Mouse (Mus musculus) hematopoietic stem cell, adult 5-6 weeks (primary cell): ENCODE results near the gene Bhlhe40. TPM values are rescaled to one million over a fixed set of nuclear protein-coding genes. Genes with fewer than 3 reads are reported as not detected.

Experiments used
- ATAC-seq, 2 experiments: fragments of 125-278 bp in 1 of 2; replicated peaks in 1 of 2; 2 replicates each; pipeline ENCODE4 v1.8.0; 2016 to 2017; ENCODE audit warnings: inconsistent platforms in 2 of 2, mild to moderate bottlenecking in 2 of 2, moderate number of reproducible peaks in 2 of 2, low read depth in 1 of 2, moderate TSS enrichment in 1 of 2; ENCODE audit not compliant: low FRiP score in 2 of 2, poor library complexity in 2 of 2, severe bottlenecking in 2 of 2, insufficient read depth in 1 of 2, low TSS enrichment in 1 of 2
- total RNA-seq: library from RNA; stranded (forward); fragments of 172-1452, 232-1000 nt; gene quantifications from 2 replicates; pipeline ENCODE4 v1.2.3, GENCODE M21; 2017

Bhlhe40 gene
- 21.6 and 29.8 TPM in 2 replicates for total RNA-seq

GRCm38 (mm10) chr6:108660206-108660877 is at the start of gene Bhlhe40:
TSS of gene Bhlhe40 (plus strand) at chr6:108660629.
- peak; percentile 65 to 71 for ATAC-seq

DNA sequence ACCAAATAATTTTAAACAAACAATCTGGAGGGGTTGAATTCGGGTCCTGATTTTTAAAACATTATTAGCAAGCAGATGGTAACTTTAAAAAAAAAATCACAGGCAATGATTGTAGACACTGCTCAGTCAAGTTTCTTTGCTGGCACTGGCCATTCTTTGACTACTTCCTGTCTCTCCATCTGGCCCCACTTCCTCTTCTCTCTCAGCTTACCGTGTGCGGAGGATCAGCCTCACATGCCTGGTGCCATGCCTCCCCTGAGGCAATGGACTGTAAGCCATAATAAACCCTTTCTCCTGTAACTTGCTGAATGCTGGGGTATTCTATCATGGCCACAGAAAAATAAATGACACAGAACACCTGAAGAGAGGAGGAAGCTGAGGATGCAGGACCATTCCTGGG is 48.8 kb upstream of the Bhlhe40 start:
- ATAC-seq: peak; percentile 67 to 68; a peak in 3 of 4 replicates

GRCm38 (mm10) chr6:108618025-108618424 is 42.4 kb upstream of the Bhlhe40 start:
- ATAC-seq: peak in 1 of 2 experiments; percentile 68; a peak in 1 of 4 replicates

DNA sequence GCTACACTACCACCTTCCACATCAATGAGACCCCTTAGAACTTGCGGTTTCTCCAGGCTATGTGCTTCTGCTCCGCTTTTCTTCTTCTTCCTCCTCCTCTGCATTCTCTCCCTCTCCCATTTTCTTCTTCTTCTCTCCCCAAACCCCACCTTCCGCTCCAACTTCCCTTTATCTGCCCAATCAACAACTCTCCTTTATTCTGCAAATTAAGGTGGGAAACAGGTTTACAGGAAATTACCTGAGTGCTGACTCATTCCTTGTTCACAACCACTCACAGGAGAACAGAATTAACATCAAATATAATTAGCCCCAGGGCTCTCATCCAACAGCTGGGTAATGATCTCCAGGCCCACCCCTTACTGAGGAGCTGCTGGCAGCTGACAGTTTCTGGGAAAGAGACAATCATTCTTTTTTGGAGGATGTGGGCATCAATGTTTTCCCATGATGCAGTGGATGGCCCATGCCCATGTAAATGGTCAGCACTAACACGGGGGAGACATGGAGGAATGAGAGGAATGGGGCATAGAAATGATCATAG is 37.3 kb upstream of the Bhlhe40 start:
- no peak for ATAC-seq

- ATAC-seq: peak; percentile 27 to 29; a peak in 2 of 4 replicates
Measured at GRCm38 (mm10) chr6:108624915-108625314, 35.5 kb upstream of the Bhlhe40 start.

DNA sequence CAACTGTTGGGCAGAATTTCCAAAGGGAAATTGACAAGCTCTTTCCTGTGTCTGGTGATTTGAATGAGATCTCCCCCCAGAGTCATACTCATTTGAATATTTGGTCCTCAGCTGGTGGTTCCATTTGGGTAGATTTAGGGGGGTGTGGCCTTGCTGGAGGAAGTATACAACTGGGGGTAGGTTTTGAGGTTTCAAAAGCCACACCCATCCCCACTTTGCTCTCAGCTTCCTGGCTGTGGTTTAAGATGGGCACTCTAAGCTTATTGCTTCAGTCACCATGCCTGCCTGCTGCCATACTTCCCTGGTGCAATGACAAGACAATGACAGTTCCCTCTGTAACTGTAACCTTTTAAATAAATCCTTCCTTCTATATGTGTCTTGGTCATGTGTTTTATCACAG is 29.7 kb upstream of the Bhlhe40 start:
- ATAC-seq: peak; percentile 90 to 97

GRCm38 (mm10) chr6:108638157-108638833 is 22.1 kb upstream of the Bhlhe40 start:
- no peak for ATAC-seq

DNA sequence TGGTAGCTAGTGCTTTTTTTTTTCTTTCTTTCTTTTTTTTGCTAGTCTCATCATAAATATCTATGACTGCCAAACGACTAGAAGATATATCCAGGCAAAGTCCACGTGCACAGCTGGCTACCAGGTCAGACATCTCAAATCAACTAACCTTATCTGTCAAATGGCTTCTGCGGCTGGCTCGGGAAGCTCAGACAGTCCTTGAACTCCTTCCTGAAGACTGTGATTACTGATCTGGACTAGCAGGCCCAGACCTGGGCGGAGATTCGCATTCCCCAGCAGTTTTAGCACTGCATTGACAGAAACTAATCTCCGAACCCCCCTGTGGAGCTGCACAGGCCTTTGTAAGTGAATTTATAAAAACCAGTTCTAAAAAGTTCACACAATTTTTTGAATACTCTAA is 18.4 kb upstream of the Bhlhe40 start:
- no peak for ATAC-seq

GRCm38 (mm10) chr6:108643035-108643434 is 17.4 kb upstream of the Bhlhe40 start:
- no peak for ATAC-seq

DNA sequence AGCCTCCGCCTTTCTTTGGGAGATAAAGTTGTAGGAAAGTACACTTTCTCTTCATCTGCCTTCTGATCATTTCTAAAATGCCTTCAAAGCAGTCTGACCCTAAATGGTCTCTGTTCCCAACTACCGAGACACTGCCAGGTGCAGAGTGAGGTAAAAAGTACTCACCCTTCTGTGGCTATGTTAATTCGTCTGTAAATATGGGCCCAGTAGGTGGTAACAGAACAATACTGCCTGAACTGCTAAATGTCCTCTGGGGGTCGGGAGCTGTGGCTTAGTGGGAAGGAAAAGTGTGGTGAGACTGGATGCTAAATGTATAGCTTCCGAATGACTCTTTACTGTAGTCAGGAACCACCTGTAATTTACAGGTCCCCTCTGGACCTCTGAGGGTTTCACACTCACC is 16.1 kb upstream of the Bhlhe40 start:
- ATAC-seq: no peak

- no peak for ATAC-seq
Measured at GRCm38 (mm10) chr6:108647094-108647493, 13.3 kb upstream of the Bhlhe40 start.

- no peak for ATAC-seq
Measured at GRCm38 (mm10) chr6:108648072-108648471, 12.4 kb upstream of the Bhlhe40 start.

DNA sequence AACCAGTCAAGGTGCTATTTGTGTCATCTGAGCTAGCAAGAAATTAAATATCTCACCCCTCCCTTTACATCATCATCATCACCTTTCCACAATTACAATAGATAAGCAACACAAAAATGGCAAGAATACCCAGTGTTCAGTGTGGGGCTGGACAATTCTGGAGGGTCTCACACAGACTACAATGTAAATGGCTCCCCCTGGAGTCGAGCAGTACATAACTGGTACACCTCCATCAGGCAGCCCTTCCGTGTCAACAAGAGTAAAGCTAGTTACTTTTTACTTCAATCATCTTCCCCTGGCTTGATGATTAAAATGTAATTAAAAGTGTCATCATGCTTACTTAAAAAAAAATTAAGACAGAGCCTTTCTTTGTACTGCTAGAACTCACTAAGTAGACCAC is 4.6 kb upstream of the Bhlhe40 start:
- no peak for ATAC-seq

DNA sequence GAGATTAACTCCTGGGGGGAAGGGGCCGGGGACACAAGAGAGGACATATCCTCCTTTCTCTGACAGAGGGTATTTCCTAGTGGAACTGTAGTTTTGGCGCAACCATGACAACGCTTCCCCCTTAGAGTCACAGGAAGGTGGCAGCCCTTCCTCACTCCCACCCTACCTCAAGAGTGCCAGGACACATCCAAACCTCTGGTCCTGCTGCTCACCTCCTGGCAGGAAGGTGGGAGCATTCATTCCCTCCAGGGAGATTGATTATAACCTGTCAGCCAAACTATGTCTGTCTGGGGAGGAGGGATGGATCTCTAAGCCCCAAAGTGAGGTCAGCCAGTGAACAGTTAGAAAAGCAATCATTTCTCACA is 2.4 kb upstream of the Bhlhe40 start:
- ATAC-seq: no peak

- ATAC-seq: no peak
Measured at GRCm38 (mm10) chr6:108658416-108659201, 1.8 kb upstream of the Bhlhe40 start.

GRCm38 (mm10) chr6:108659221-108659725 is 1.2 kb upstream of the Bhlhe40 start:
- peak; percentile 53 to 60 for ATAC-seq

GRCm38 (mm10) chr6:108659726-108660205 is 663 bp upstream of the Bhlhe40 start:
- ATAC-seq: peak; percentile 25 to 29; a peak in 3 of 4 replicates
